Mouse (Mus musculus): Measurements from ENCODE around the gene Cnksr2.

- TF ChIP-seq POLR2A (IDR thresholded peaks at IDR 0.05; ENCODE audit: low read depth, low read length) (no peak), CTCF (IDR thresholded peaks at IDR 0.05; ENCODE audit: extremely low read depth, insufficient read length, insufficient replicate concordance, low read depth, low read length) (no peak)
Observed at GRCm38 (mm10) chrX:157951698-157952097, 91.4 kb downstream of the Cnksr2 start.
